Mouse (Mus musculus) megakaryocyte, embryonic 14.5 days (primary cell): ENCODE data around the gene Fbxw9. TPM values are rescaled to one million over a fixed set of nuclear protein-coding genes. Genes with fewer than 3 reads are reported as not detected.

ENCODE experiments used
- H3K27me3 ChIP-seq: replicated peaks from 2 replicates; pipeline ENCODE3; 2012; ENCODE audit warnings: inconsistent platforms
- H3K36me3 ChIP-seq: replicated peaks from 2 replicates; pipeline ENCODE3; 2012; ENCODE audit warnings: low read length, inconsistent platforms, mixed read lengths
- H3K4me1 ChIP-seq: 2 replicates; pipeline ENCODE4 v1.6.1; 2012; ENCODE audit warnings: inconsistent platforms
- H3K4me3 ChIP-seq: replicated peaks from 2 replicates; pipeline ENCODE3; 2012; ENCODE audit warnings: moderate library complexity, mild to moderate bottlenecking, inconsistent platforms
- H3K9me3 ChIP-seq: 2 replicates; pipeline ENCODE4 v1.6.1; 2012; ENCODE audit warnings: inconsistent platforms
- FLI1 ChIP-seq: IDR thresholded peaks from 2 replicates; pipeline ENCODE4 v1.6.1; 2012; ENCODE audit warnings: low read length, inconsistent platforms, mixed read lengths
- GATA1 ChIP-seq: IDR thresholded peaks from 3 replicates; pipeline ENCODE4 v1.6.1; 2012; ENCODE audit warnings: mixed read lengths, low read length, inconsistent platforms, borderline replicate concordance
- polyA plus RNA-seq: library from polyadenylated mRNA; stranded (reverse); fragments of >175 nt; gene quantifications from 2 replicates; pipeline ENCODE4 v1.2.3, GENCODE M21; 2012; ENCODE audit warnings: low replicate concordance; ENCODE audit not compliant: insufficient read depth

Fbxw9 gene
- polyA plus RNA-seq, 1 experiment, result 15.5 TPM

GRCm38 (mm10) chr8:85026670-85027515 lies 33.0 kb upstream of the Fbxw9 start, which contains the start of gene Trir:
Trir (plus strand) TSS chr8:85026823.
- H3K9me3 ChIP-seq, result no peaks in the 10 kb centered on the region
- H3K27me3 ChIP-seq, result no peaks in the 10 kb centered on the region
- peaks cover 55% of the 10 kb centered on the region for H3K36me3 ChIP-seq
- no peak for TF ChIP-seq GATA1
- no peak for TF ChIP-seq FLI1
- H3K4me3 ChIP-seq, result peak within 1 kb of the TSS; percentile 99
- peaks cover 56% of the 10 kb centered on the region for H3K4me1 ChIP-seq

GRCm38 (mm10) chr8:85027516-85027855 lies 32.4 kb upstream of the Fbxw9 start:
- peaks cover 56% of the 10 kb centered on the region for H3K4me1 ChIP-seq
- peak overlapping the region; percentile 99 for H3K4me3 ChIP-seq
- TF ChIP-seq FLI1 (no peak), GATA1 (no peak)
- no peaks in the 10 kb centered on the region for H3K9me3 ChIP-seq
- no peaks in the 10 kb centered on the region for H3K27me3 ChIP-seq
- H3K36me3 ChIP-seq, result peaks cover 55% of the 10 kb centered on the region

- no peaks in the 10 kb centered on the region for H3K9me3 ChIP-seq
- H3K4me1 ChIP-seq, result peaks cover 58% of the 10 kb centered on the region
- no peaks in the 10 kb centered on the region for H3K27me3 ChIP-seq
- no peak for TF ChIP-seq GATA1
- no peak for TF ChIP-seq FLI1
- peak overlapping the region; percentile 99 for H3K4me3 ChIP-seq
- H3K36me3 ChIP-seq, result peaks cover 57% of the 10 kb centered on the region
Observed at GRCm38 (mm10) chr8:85027922-85028321, 31.9 kb upstream of the Fbxw9 start.

GRCm38 (mm10) chr8:85029271-85029670 lies 30.6 kb upstream of the Fbxw9 start:
- H3K4me3 ChIP-seq, result peak overlapping the region; percentile 99
- no peaks in the 10 kb centered on the region for H3K9me3 ChIP-seq
- peaks cover 58% of the 10 kb centered on the region for H3K4me1 ChIP-seq
- no peaks in the 10 kb centered on the region for H3K27me3 ChIP-seq
- H3K36me3 ChIP-seq, result peaks cover 55% of the 10 kb centered on the region
- TF ChIP-seq GATA1 (no peak), FLI1 (no peak)

GRCm38 (mm10) chr8:85032622-85033311 lies 27.1 kb upstream of the Fbxw9 start:
- H3K27me3 ChIP-seq, result no peaks in the 10 kb centered on the region
- no peak overlapping the region for H3K4me3 ChIP-seq
- H3K9me3 ChIP-seq, result no peaks in the 10 kb centered on the region
- H3K4me1 ChIP-seq, result peaks cover 61% of the 10 kb centered on the region
- no peak for TF ChIP-seq GATA1
- TF ChIP-seq FLI1, result no peak
- H3K36me3 ChIP-seq, result peaks cover 55% of the 10 kb centered on the region

- H3K36me3 ChIP-seq, result peaks cover 51% of the 10 kb centered on the region
- peaks cover 59% of the 10 kb centered on the region for H3K4me1 ChIP-seq
- H3K27me3 ChIP-seq, result no peaks in the 10 kb centered on the region
- TF ChIP-seq FLI1, result no peak
- no peak for TF ChIP-seq GATA1
- H3K9me3 ChIP-seq, result no peaks in the 10 kb centered on the region
- no peak overlapping the region for H3K4me3 ChIP-seq
Observed at GRCm38 (mm10) chr8:85033867-85034266, 26.0 kb upstream of the Fbxw9 start.

- Histone ChIP-seq H3K4me1 (peaks cover 57% of the 10 kb centered on the region), H3K9me3 (no peaks in the 10 kb centered on the region), H3K27me3 (no peaks in the 10 kb centered on the region), H3K4me3 (peak overlapping the region; percentile 96), H3K36me3 (peaks cover 43% of the 10 kb centered on the region)
- TF ChIP-seq FLI1, result no peak
- no peak for TF ChIP-seq GATA1
Observed at GRCm38 (mm10) chr8:85034764-85035163, 25.1 kb upstream of the Fbxw9 start.

GRCm38 (mm10) chr8:85035165-85035727 lies 24.6 kb upstream of the Fbxw9 start:
- H3K4me3 ChIP-seq, result peak overlapping the region; percentile 96
- no peaks in the 10 kb centered on the region for H3K9me3 ChIP-seq
- no peak for TF ChIP-seq GATA1
- TF ChIP-seq FLI1, result no peak
- no peaks in the 10 kb centered on the region for H3K27me3 ChIP-seq
- H3K4me1 ChIP-seq, result peaks cover 57% of the 10 kb centered on the region
- peaks cover 43% of the 10 kb centered on the region for H3K36me3 ChIP-seq

GRCm38 (mm10) chr8:85035728-85036310 lies 24.0 kb upstream of the Fbxw9 start:
- H3K36me3 ChIP-seq, result peaks cover 43% of the 10 kb centered on the region
- TF ChIP-seq FLI1, result no peak
- no peak for TF ChIP-seq GATA1
- H3K4me1 ChIP-seq, result peaks cover 59% of the 10 kb centered on the region

More at GRCm38 (mm10) chr8:85035728-85036310, 24.0 kb upstream of the Fbxw9 start:
- no peaks in the 10 kb centered on the region for H3K9me3 ChIP-seq
- no peaks in the 10 kb centered on the region for H3K27me3 ChIP-seq
- peak overlapping the region; percentile 96 for H3K4me3 ChIP-seq
